Mouse (Mus musculus): ENCODE data around the gene Ccn2. TPM values are rescaled to one million over a fixed set of nuclear protein-coding genes. Genes with fewer than 3 reads are reported as not detected.

The Ccn2 gene
- polyA plus RNA-seq (2014; fragmentation: Illumina TruSeq; extraction: RNeasy Lipid Tissue Mini Kit (QIAGEN cat#74804); ENCODE audit: low read depth, low replicate concordance): 55.6 TPM

GRCm38 (mm10) chr10:24595250-24596002 lies at the start of gene Ccn2:
Ccn2 (plus strand) TSS chr10:24595442.

Other genes starting within 250 kb of the Ccn2 start
- 110 TPM for gene Enpp1, start 116.7 kb downstream of the Ccn2 start, polyA plus RNA-seq (2014; fragmentation: Illumina TruSeq; extraction: RNeasy Lipid Tissue Mini Kit (QIAGEN cat#74804); ENCODE audit: low read depth, low replicate concordance)
- 3.9 TPM for gene Enpp3, start 247.4 kb downstream of the Ccn2 start, polyA plus RNA-seq (2014; fragmentation: Illumina TruSeq; extraction: RNeasy Lipid Tissue Mini Kit (QIAGEN cat#74804); ENCODE audit: low read depth, low replicate concordance)

All from adipose tissue, adult 10 weeks (tissue).